Mouse (Mus musculus) cerebellum, adult 2 months (tissue): ENCODE measurements at regions not wholly inside any gene's neighbourhood (a gene's known extent, or its start where the extent isn't known, plus 50 kb on each side); places are given as distances from the start of the nearest gene placed in this dataset.

Experiments
- CTCF ChIP-seq: fragments of 200-500 bp; IDR thresholded peaks from 2 replicates; pipeline ENCODE4 v1.5.1; 2011; ENCODE audit warnings: low read depth, mild to moderate bottlenecking, control low read depth, low read length, moderate library complexity, borderline replicate concordance; ENCODE audit not compliant: insufficient read depth
- POLR2A ChIP-seq: fragments of 200-500 bp; IDR thresholded peaks from 2 replicates; pipeline ENCODE4 v1.6.1; 2011; ENCODE audit warnings: low read length, control low read depth, borderline replicate concordance; ENCODE audit not compliant: insufficient read depth

GRCm38 (mm10) chr9:31563541-31563940 is 99.3 kb upstream of the Tmem45b start:
- TF ChIP-seq CTCF: no peak
- TF ChIP-seq POLR2A: no peak
